Mouse (Mus musculus) ES-Bruce4 (cell line): ENCODE measurements around the gene Olfr1480. TPM values are rescaled to one million over a fixed set of nuclear protein-coding genes. Genes with fewer than 3 reads are reported as not detected.

Experiments
- H3K27ac ChIP-seq: 2 replicates; pipeline ENCODE4 v1.5.1; 2012; ENCODE audit warnings: low read length, inconsistent platforms; ENCODE audit not compliant: insufficient read depth
- H3K27me3 ChIP-seq: 2 replicates; pipeline ENCODE4 v1.6.1; 2012; ENCODE audit warnings: mild to moderate bottlenecking, low read length, inconsistent platforms; ENCODE audit not compliant: control insufficient read depth, poor library complexity, insufficient read depth, severe bottlenecking
- H3K36me3 ChIP-seq: 2 replicates; pipeline ENCODE4 v1.6.1; 2012; ENCODE audit warnings: inconsistent platforms, mild to moderate bottlenecking, low read length, moderate library complexity; ENCODE audit not compliant: control insufficient read depth, poor library complexity, insufficient read depth, severe bottlenecking
- H3K4me1 ChIP-seq: one replicate; pipeline ENCODE4 v1.8.1; 2011; ENCODE audit warnings: low read length; ENCODE audit not compliant: control insufficient read depth, insufficient read depth
- H3K4me3 ChIP-seq: 2 replicates; pipeline ENCODE4 v1.5.1; 2011; ENCODE audit warnings: low read depth, mild to moderate bottlenecking, low read length
- H3K9ac ChIP-seq: 2 replicates; pipeline ENCODE4 v1.6.1; 2012; ENCODE audit warnings: low read depth, mild to moderate bottlenecking, inconsistent platforms; ENCODE audit not compliant: poor library complexity, severe bottlenecking
- H3K9me3 ChIP-seq: replicated peaks from 2 replicates; pipeline ENCODE4 v1.6.1; 2012; ENCODE audit warnings: mild to moderate bottlenecking, low read length, inconsistent platforms; ENCODE audit not compliant: control insufficient read depth, poor library complexity, insufficient read depth, severe bottlenecking
- CTCF ChIP-seq: IDR thresholded peaks from one replicate; pipeline ENCODE4 v1.8.1; 2011; ENCODE audit warnings: low read depth, low read length
- EP300 ChIP-seq: IDR thresholded peaks from 2 replicates; pipeline ENCODE4 v1.6.1; 2011; ENCODE audit warnings: low read depth, low read length; ENCODE audit not compliant: insufficient read depth
- POLR2A ChIP-seq: IDR thresholded peaks from one replicate; pipeline ENCODE4 v1.8.1; 2011; ENCODE audit warnings: low read length; ENCODE audit not compliant: insufficient read depth
- polyA plus RNA-seq: library from polyadenylated mRNA; stranded (reverse); fragments of >200 nt; gene quantifications from 2 replicates; pipeline ENCODE4 v1.2.4, GENCODE M21; 2011; ENCODE audit warnings: low read depth; ENCODE audit not compliant: missing spikeins, insufficient read depth, insufficient read length

The Olfr1480 gene
- polyA plus RNA-seq: not detected in 2 replicates

DNA sequence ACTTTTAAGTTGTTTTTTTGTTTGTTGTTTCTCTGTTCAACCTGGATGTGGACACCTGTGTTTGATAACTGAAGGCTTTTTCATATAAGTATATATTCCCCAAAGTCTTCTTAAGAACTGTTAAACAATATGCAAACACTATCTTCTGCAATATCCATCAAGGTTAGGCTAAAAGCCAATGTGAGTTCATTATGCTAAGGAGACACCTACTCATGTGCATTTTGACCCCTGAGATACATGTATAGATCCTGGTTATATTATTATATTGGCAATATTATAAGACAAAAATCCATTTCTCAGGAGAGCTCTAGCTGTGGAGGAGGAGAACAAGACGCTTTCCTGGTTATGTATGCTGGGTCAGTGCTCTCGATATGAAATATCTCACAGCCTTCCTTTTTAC lies at the start of gene Olfr1480:
Gene Olfr1480, plus strand, starts transcription at position 301 of the 400 bp plus-strand sequence.
- Histone ChIP-seq H3K27me3 (no peaks in the 10 kb centered on the region), H3K4me3 (no peak within 1 kb of the TSS), H3K4me1 (no peaks in the 10 kb centered on the region), H3K36me3 (no peaks in the 10 kb centered on the region), H3K9me3 (no peaks in the 10 kb centered on the region), H3K9ac (no peak within 1 kb of the TSS), H3K27ac (no peak within 1 kb of the TSS)
- no peak for TF ChIP-seq CTCF
- no peak for TF ChIP-seq EP300
- TF ChIP-seq POLR2A: no peak

DNA sequence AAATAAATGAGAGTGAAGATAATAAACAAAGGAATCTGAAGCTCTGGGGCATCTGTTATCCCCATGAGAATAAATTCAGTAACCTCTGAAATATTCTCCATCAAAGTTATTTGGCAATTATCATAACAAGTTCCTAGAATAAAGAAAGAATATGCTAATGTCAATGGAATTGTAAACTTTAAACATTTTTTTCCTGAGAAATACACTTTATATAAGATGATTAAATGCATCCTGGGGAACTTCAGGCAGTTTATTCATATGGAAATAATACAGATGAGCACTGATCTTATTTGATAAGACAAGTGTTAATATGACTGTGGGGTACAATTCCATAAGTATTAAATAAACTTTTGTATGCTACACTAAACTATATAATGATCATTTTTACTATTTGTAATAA lies 47.6 kb upstream of the Olfr1480 start, which contains the start of gene Olfr1475:
Gene Olfr1475, minus strand, starts transcription at position 101 of the 400 bp plus-strand sequence.
- Histone ChIP-seq H3K9me3 (no peaks in the 10 kb centered on the region), H3K27ac (no peak within 1 kb of the TSS), H3K9ac (no peak within 1 kb of the TSS), H3K27me3 (no peaks in the 10 kb centered on the region), H3K36me3 (no peaks in the 10 kb centered on the region), H3K4me3 (no peak within 1 kb of the TSS), H3K4me1 (no peaks in the 10 kb centered on the region)
- TF ChIP-seq CTCF (no peak), POLR2A (no peak), EP300 (no peak)

DNA sequence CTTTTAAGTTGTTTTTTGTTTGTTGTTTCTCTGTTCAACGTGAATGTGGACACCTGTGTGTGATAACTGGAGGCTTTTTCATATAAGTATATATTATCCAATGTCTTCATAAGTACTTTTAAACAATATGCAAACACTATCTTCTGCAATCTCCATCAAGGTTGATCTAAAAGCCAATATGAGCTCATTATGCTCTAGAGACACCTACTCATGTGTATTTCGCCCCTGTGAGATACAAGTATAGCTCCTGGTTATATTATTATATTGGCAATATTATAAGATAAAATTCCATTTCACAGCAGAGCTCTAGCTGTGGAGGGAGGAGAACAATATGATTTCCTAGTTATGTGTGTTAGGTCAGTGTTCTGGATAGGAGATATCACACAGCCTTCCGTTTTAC lies 27.5 kb upstream of the Olfr1480 start, which contains the start of gene Olfr1477:
Gene Olfr1477, plus strand, starts transcription at position 301 of the 400 bp plus-strand sequence.
- TF ChIP-seq EP300 (no peak), CTCF (no peak), POLR2A (no peak)
- Histone ChIP-seq H3K27ac (no peak within 1 kb of the TSS), H3K9ac (no peak within 1 kb of the TSS), H3K4me3 (no peak within 1 kb of the TSS), H3K9me3 (no peaks in the 10 kb centered on the region), H3K4me1 (no peaks in the 10 kb centered on the region), H3K36me3 (no peaks in the 10 kb centered on the region), H3K27me3 (no peaks in the 10 kb centered on the region)

Other genes starting within 250 kb of the Olfr1480 start
- gene Olfr1465, start 212.4 kb upstream of the Olfr1480 start, polyA plus RNA-seq: not detected in 2 replicates
- not detected in 2 replicates for gene Olfr1466, start 189.1 kb upstream of the Olfr1480 start, polyA plus RNA-seq
- gene Olfr1467, start 165.7 kb upstream of the Olfr1480 start, polyA plus RNA-seq: not detected in 2 replicates
- gene Olfr1469, start 120.1 kb upstream of the Olfr1480 start, polyA plus RNA-seq: not detected in 2 replicates
- gene Olfr1471, start 84.5 kb upstream of the Olfr1480 start, polyA plus RNA-seq: not detected in 2 replicates
- gene Olfr1472, start 71.8 kb upstream of the Olfr1480 start, polyA plus RNA-seq: not detected in 2 replicates
- gene Olfr1474, start 58.3 kb upstream of the Olfr1480 start, polyA plus RNA-seq: not detected in 2 replicates
- not detected in 2 replicates for gene Olfr1475, start 47.7 kb upstream of the Olfr1480 start, polyA plus RNA-seq
- not detected in 2 replicates for gene Olfr1477, start 27.4 kb upstream of the Olfr1480 start, polyA plus RNA-seq
- not detected in 2 replicates for gene Olfr1484, start 55.6 kb downstream of the Olfr1480 start, polyA plus RNA-seq
- gene Olfr1487, start 89.5 kb downstream of the Olfr1480 start, polyA plus RNA-seq: not detected in 2 replicates
- 0.13 TPM in 1 of 2 replicates, not detected in the other for gene Olfr1489, start 103.7 kb downstream of the Olfr1480 start, polyA plus RNA-seq
- gene Olfr1490, start 123.2 kb downstream of the Olfr1480 start, polyA plus RNA-seq: not detected in 2 replicates
- gene Olfr1491, start 169.4 kb downstream of the Olfr1480 start, polyA plus RNA-seq: not detected in 2 replicates
- not detected in 2 replicates for gene Olfr1493-ps1, start 195.4 kb downstream of the Olfr1480 start, polyA plus RNA-seq
- gene Olfr1494, start 211.8 kb downstream of the Olfr1480 start, polyA plus RNA-seq: not detected in 2 replicates
- not detected in 2 replicates for gene Olfr1495, start 236.7 kb downstream of the Olfr1480 start, polyA plus RNA-seq
- gene Olfr1496, start 250.0 kb downstream of the Olfr1480 start, polyA plus RNA-seq: not detected in 2 replicates